Mouse (Mus musculus) heart, postnatal 10 days (tissue): Measurements from ENCODE around the gene Prrt1. TPM values are rescaled to one million over a fixed set of nuclear protein-coding genes. Genes with fewer than 3 reads are reported as not detected.

Experiments used
- total RNA-seq, 2 experiments: library from RNA; stranded (reverse); gene quantifications; 2 replicates each; pipeline ENCODE4 v1.2.3; 2021

The Prrt1 gene
- total RNA-seq, 2 experiments from 2014 or later: 0.89 to 1.2 TPM

Other genes starting within 250 kb of the Prrt1 start
- not detected for gene BC051142, start 230.7 kb upstream of the Prrt1 start, total RNA-seq
- not detected for gene Btnl4, start 152.2 kb upstream of the Prrt1 start, total RNA-seq
- gene Btnl6, start 112.2 kb upstream of the Prrt1 start, total RNA-seq: not detected
- gene Notch4, start 65.3 kb upstream of the Prrt1 start, total RNA-seq: 10 to 100 TPM; 41.8 to 56.5 TPM
- 1 to 10 TPM; 5.1 to 5.6 TPM for gene Gpsm3, start 39.7 kb upstream of the Prrt1 start, total RNA-seq
- gene Pbx2, start 38.3 kb upstream of the Prrt1 start, total RNA-seq: 10 to 100 TPM; 26.1 to 30.4 TPM
- gene Ager, start 31.7 kb upstream of the Prrt1 start, total RNA-seq: 1 to 10 TPM; 1.1 to 1.6 TPM
- 10 to 100 TPM; 37.0 to 39.2 TPM for gene Rnf5, start 25.8 kb upstream of the Prrt1 start, total RNA-seq
- 10 to 100 TPM; 54.4 to 56.5 TPM for gene Agpat1, start 25.3 kb upstream of the Prrt1 start, total RNA-seq
- gene Egfl8, start 13.6 kb upstream of the Prrt1 start, total RNA-seq: 1 to 10 TPM; 2.1 to 3.5 TPM
- 10 to 100 TPM; 39.0 to 45.7 TPM for gene Ppt2, start 1.0 kb upstream of the Prrt1 start, total RNA-seq
- gene Fkbpl, start 15.2 kb downstream of the Prrt1 start, total RNA-seq: 1 to 10 TPM; 8.5 to 9.9 TPM
- 10 to 100 TPM; 19.0 to 19.3 TPM for gene Atf6b, start 17.6 kb downstream of the Prrt1 start, total RNA-seq
- gene Tnxb, start 41.0 kb downstream of the Prrt1 start, total RNA-seq: 10 to 100 TPM; 63.9 to 66.5 TPM
- gene C4b, start 114.3 kb downstream of the Prrt1 start, total RNA-seq: 10 to 100 TPM; 15.8 to 19.5 TPM
- not detected for gene Cyp21a1, start 175.0 kb downstream of the Prrt1 start, total RNA-seq
- 10 to 100 TPM; 12.5 to 13.5 TPM for gene Stk19, start 207.4 kb downstream of the Prrt1 start, total RNA-seq
- gene Dxo, start 207.5 kb downstream of the Prrt1 start, total RNA-seq: 10 to 100 TPM; 16.9 to 20.5 TPM
- gene Skiv2l, start 220.7 kb downstream of the Prrt1 start, total RNA-seq: 10 to 100 TPM; 27.6 to 29.3 TPM
- 10 to 100 TPM; 21.0 to 21.3 TPM for gene Nelfe, start 220.9 kb downstream of the Prrt1 start, total RNA-seq
- gene Cfb, start 233.0 kb downstream of the Prrt1 start, total RNA-seq: 1 to 10 TPM; 3.5 to 7.0 TPM
- 1 to 10 TPM; 5.5 to 9.3 TPM for gene Zbtb12, start 249.9 kb downstream of the Prrt1 start, total RNA-seq